Mouse (Mus musculus) 3134 (cell line): ENCODE measurements around the gene 1600002K03Rik.
"Not testable (repeated sequence)": the region's sequence is repeated elsewhere in the genome, so short reads cannot be mapped to it uniquely, and the experiment has no call there.

Experiments used
- DNase-seq: peaks from one replicate; pipeline ENCODE4 v3.0.0-alpha.2; 2011; ENCODE audit warnings: low spot score; ENCODE audit not compliant: insufficient read length; ENCODE audit errors: extremely low read depth

1600002K03Rik gene

GRCm38 (mm10) chr10:80164998-80165344 lies 7.8 kb upstream of the 1600002K03Rik start:
- peak; percentile 87 for DNase-seq

GRCm38 (mm10) chr10:80165392-80166128 lies 7.2 kb upstream of the 1600002K03Rik start, which contains the start of gene Cirbp:
Cirbp (plus strand) TSS chr10:80165985.
- peak; percentile 79 for DNase-seq

- not testable (repeated sequence) for DNase-seq
Measured at GRCm38 (mm10) chr10:80166136-80166535, 6.6 kb upstream of the 1600002K03Rik start.

GRCm38 (mm10) chr10:80167460-80168037 lies 5.2 kb upstream of the 1600002K03Rik start:
- peak; percentile 99 for DNase-seq

GRCm38 (mm10) chr10:80168038-80168661 lies 4.6 kb upstream of the 1600002K03Rik start:
- DNase-seq, result peak; percentile 98

- no peak for DNase-seq
Measured at GRCm38 (mm10) chr10:80169070-80169469, 3.7 kb upstream of the 1600002K03Rik start.

- no peak for DNase-seq
Measured at GRCm38 (mm10) chr10:80169651-80170050, 3.1 kb upstream of the 1600002K03Rik start.

- DNase-seq, result no peak
Measured at GRCm38 (mm10) chr10:80170052-80170451, 2.7 kb upstream of the 1600002K03Rik start.

- DNase-seq, result no peak
Measured at GRCm38 (mm10) chr10:80170601-80171021, 2.1 kb upstream of the 1600002K03Rik start.

- no peak for DNase-seq
Measured at GRCm38 (mm10) chr10:80171252-80171651, 1.5 kb upstream of the 1600002K03Rik start.

- DNase-seq, result no peak
Measured at GRCm38 (mm10) chr10:80171760-80172526, 801 bp upstream of the 1600002K03Rik start.

- DNase-seq, result no peak
Measured at GRCm38 (mm10) chr10:80173358-80173757, 614 bp downstream of the 1600002K03Rik start.

- no peak for DNase-seq
Measured at GRCm38 (mm10) chr10:80173955-80174640, 1.4 kb downstream of the 1600002K03Rik start.

GRCm38 (mm10) chr10:80174705-80175104 lies 2.0 kb downstream of the 1600002K03Rik start:
- no peak for DNase-seq

GRCm38 (mm10) chr10:80175536-80176269 lies 3.0 kb downstream of the 1600002K03Rik start:
- DNase-seq, result no peak

- DNase-seq, result no peak
Measured at GRCm38 (mm10) chr10:80176270-80176834, 3.6 kb downstream of the 1600002K03Rik start.

GRCm38 (mm10) chr10:80177441-80178279 lies 4.9 kb downstream of the 1600002K03Rik start:
- peak; percentile 74 for DNase-seq
